Mouse (Mus musculus): ENCODE measurements at regions not wholly inside any gene's neighbourhood (a gene's known extent, or its start where the extent isn't known, plus 50 kb on each side); places are given as distances from the start of the nearest gene placed in this dataset.

GRCm38 (mm10) chr1:22222836-22223235 is 261.1 kb upstream of the Kcnq5 start:
- TF ChIP-seq CTCF (IDR thresholded peaks at IDR 0.05; ENCODE audit: low read depth) (no peak), EP300 (IDR thresholded peaks at IDR 0.05; ENCODE audit: low read depth) (no peak)
- Histone ChIP-seq H3K4me1 (replicated peaks; ENCODE audit: control insufficient read depth in 2 of 2, insufficient read depth in 2 of 2, low read length in 1 of 2) (no peaks in the 10 kb centered on the region), H3K36me3 (replicated peaks; ENCODE audit: control insufficient read depth, insufficient read depth, low read depth) (no peaks in the 10 kb centered on the region), H3K9me3 (ENCODE audit: control insufficient read depth, low read length) (no peaks in the 10 kb centered on the region), H3K4me3 (ENCODE audit: insufficient read depth in 1 of 2, low read depth in 2 of 2, low read length in 2 of 2) (no peak overlapping the region), H3K9ac (replicated peaks) (no peak overlapping the region), H3K4me2 (ENCODE audit: low read depth) (no peak overlapping the region), H3K27me3 (ENCODE audit: control insufficient read depth, insufficient read depth, low read length) (no peaks in the 10 kb centered on the region), H3K27ac (no peak overlapping the region)
- DNase-seq (ENCODE audit: low read depth in 3 of 3, low spot score in 3 of 3) (no peak), ATAC-seq (ENCODE audit: insufficient read depth) (no peak)
- WGBS (ENCODE audit: insufficient replicate concordance): 14% methylated on average over 1 of the region's 1 CpGs

GRCm38 (mm10) chr1:22211795-22212194 is 250.1 kb upstream of the Kcnq5 start:
- WGBS (ENCODE audit: insufficient replicate concordance): 67% methylated on average over 5 of the region's 5 CpGs
- H3K27me3 ChIP-seq (ENCODE audit: control insufficient read depth, insufficient read depth, low read length): no peaks in the 10 kb centered on the region
- no peak for ATAC-seq (ENCODE audit: insufficient read depth)
- H3K9me3 ChIP-seq (ENCODE audit: control insufficient read depth, low read length): no peaks in the 10 kb centered on the region
- H3K36me3 ChIP-seq (replicated peaks; ENCODE audit: control insufficient read depth, insufficient read depth, low read depth): no peaks in the 10 kb centered on the region
- H3K4me1 ChIP-seq (replicated peaks; ENCODE audit: control insufficient read depth in 2 of 2, insufficient read depth in 2 of 2, low read length in 1 of 2): no peaks in the 10 kb centered on the region
- DNase-seq (ENCODE audit: low read depth in 3 of 3, low spot score in 3 of 3): no peak
- no peak overlapping the region for H3K4me3 ChIP-seq (ENCODE audit: insufficient read depth in 1 of 2, low read depth in 2 of 2, low read length in 2 of 2)
- TF ChIP-seq CTCF (IDR thresholded peaks at IDR 0.05; ENCODE audit: low read depth) (no peak), EP300 (IDR thresholded peaks at IDR 0.05; ENCODE audit: low read depth) (no peak)
- no peak overlapping the region for H3K4me2 ChIP-seq (ENCODE audit: low read depth)
- H3K27ac ChIP-seq: no peak overlapping the region
- no peak overlapping the region for H3K9ac ChIP-seq (replicated peaks)

GRCm38 (mm10) chr1:22211232-22211631 is 249.5 kb upstream of the Kcnq5 start:
- Histone ChIP-seq H3K27ac (no peak overlapping the region), H3K36me3 (replicated peaks; ENCODE audit: control insufficient read depth, insufficient read depth, low read depth) (no peaks in the 10 kb centered on the region), H3K4me3 (ENCODE audit: insufficient read depth in 1 of 2, low read depth in 2 of 2, low read length in 2 of 2) (no peak overlapping the region), H3K9me3 (ENCODE audit: control insufficient read depth, low read length) (no peaks in the 10 kb centered on the region), H3K4me2 (ENCODE audit: low read depth) (no peak overlapping the region), H3K4me1 (replicated peaks; ENCODE audit: control insufficient read depth in 2 of 2, insufficient read depth in 2 of 2, low read length in 1 of 2) (no peaks in the 10 kb centered on the region), H3K9ac (replicated peaks) (no peak overlapping the region), H3K27me3 (ENCODE audit: control insufficient read depth, insufficient read depth, low read length) (no peaks in the 10 kb centered on the region)
- TF ChIP-seq EP300 (IDR thresholded peaks at IDR 0.05; ENCODE audit: low read depth): no peak
- 57% methylated on average over 4 of the region's 4 CpGs for WGBS (ENCODE audit: insufficient replicate concordance)
- no peak for DNase-seq (ENCODE audit: low read depth in 3 of 3, low spot score in 3 of 3)
- no peak for ATAC-seq (ENCODE audit: insufficient read depth)

GRCm38 (mm10) chr1:22210621-22211020 is 248.9 kb upstream of the Kcnq5 start:
- Histone ChIP-seq H3K9ac (replicated peaks) (no peak overlapping the region), H3K4me2 (ENCODE audit: low read depth) (no peak overlapping the region), H3K4me3 (ENCODE audit: insufficient read depth in 1 of 2, low read depth in 2 of 2, low read length in 2 of 2) (no peak overlapping the region), H3K4me1 (replicated peaks; ENCODE audit: control insufficient read depth in 2 of 2, insufficient read depth in 2 of 2, low read length in 1 of 2) (no peaks in the 10 kb centered on the region), H3K36me3 (replicated peaks; ENCODE audit: control insufficient read depth, insufficient read depth, low read depth) (no peaks in the 10 kb centered on the region), H3K27me3 (ENCODE audit: control insufficient read depth, insufficient read depth, low read length) (no peaks in the 10 kb centered on the region), H3K27ac (no peak overlapping the region), H3K9me3 (ENCODE audit: control insufficient read depth, low read length) (no peaks in the 10 kb centered on the region)
- DNase-seq (ENCODE audit: low read depth in 3 of 3, low spot score in 3 of 3) (no peak), ATAC-seq (ENCODE audit: insufficient read depth) (no peak)
- 48% methylated on average over 6 of the region's 6 CpGs for WGBS (ENCODE audit: insufficient replicate concordance)
- TF ChIP-seq EP300 (IDR thresholded peaks at IDR 0.05; ENCODE audit: low read depth): no peak
- TF ChIP-seq CTCF (IDR thresholded peaks at IDR 0.05; ENCODE audit: low read depth): no peak

- Histone ChIP-seq H3K4me1 (replicated peaks; ENCODE audit: control insufficient read depth in 2 of 2, insufficient read depth in 2 of 2, low read length in 1 of 2) (no peaks in the 10 kb centered on the region), H3K27me3 (ENCODE audit: control insufficient read depth, insufficient read depth, low read length) (no peaks in the 10 kb centered on the region), H3K27ac (no peak overlapping the region), H3K4me3 (ENCODE audit: insufficient read depth in 1 of 2, low read depth in 2 of 2, low read length in 2 of 2) (no peak overlapping the region), H3K36me3 (replicated peaks; ENCODE audit: control insufficient read depth, insufficient read depth, low read depth) (no peaks in the 10 kb centered on the region), H3K4me2 (ENCODE audit: low read depth) (no peak overlapping the region), H3K9me3 (ENCODE audit: control insufficient read depth, low read length) (no peaks in the 10 kb centered on the region), H3K9ac (replicated peaks) (no peak overlapping the region)
- 68% methylated on average over 2 of the region's 2 CpGs for WGBS (ENCODE audit: insufficient replicate concordance)
- ATAC-seq (ENCODE audit: insufficient read depth) (no peak), DNase-seq (ENCODE audit: low read depth in 3 of 3, low spot score in 3 of 3) (no peak)
- TF ChIP-seq EP300 (IDR thresholded peaks at IDR 0.05; ENCODE audit: low read depth) (no peak), CTCF (IDR thresholded peaks at IDR 0.05; ENCODE audit: low read depth) (no peak)
Observed at GRCm38 (mm10) chr1:22208287-22208686, 246.5 kb upstream of the Kcnq5 start.
